Mouse (Mus musculus): ENCODE data around the gene Zbtb17. TPM values are rescaled to one million over a fixed set of nuclear protein-coding genes. Genes with fewer than 3 reads are reported as not detected.
A peak's percentile ranks its signal among the peaks of the same experiment; 100 is the strongest.

Zbtb17 gene
- total and polyA plus RNA-seq, 3 experiments, result 36.4 to 63.2 TPM; not detected in 1

DNA sequence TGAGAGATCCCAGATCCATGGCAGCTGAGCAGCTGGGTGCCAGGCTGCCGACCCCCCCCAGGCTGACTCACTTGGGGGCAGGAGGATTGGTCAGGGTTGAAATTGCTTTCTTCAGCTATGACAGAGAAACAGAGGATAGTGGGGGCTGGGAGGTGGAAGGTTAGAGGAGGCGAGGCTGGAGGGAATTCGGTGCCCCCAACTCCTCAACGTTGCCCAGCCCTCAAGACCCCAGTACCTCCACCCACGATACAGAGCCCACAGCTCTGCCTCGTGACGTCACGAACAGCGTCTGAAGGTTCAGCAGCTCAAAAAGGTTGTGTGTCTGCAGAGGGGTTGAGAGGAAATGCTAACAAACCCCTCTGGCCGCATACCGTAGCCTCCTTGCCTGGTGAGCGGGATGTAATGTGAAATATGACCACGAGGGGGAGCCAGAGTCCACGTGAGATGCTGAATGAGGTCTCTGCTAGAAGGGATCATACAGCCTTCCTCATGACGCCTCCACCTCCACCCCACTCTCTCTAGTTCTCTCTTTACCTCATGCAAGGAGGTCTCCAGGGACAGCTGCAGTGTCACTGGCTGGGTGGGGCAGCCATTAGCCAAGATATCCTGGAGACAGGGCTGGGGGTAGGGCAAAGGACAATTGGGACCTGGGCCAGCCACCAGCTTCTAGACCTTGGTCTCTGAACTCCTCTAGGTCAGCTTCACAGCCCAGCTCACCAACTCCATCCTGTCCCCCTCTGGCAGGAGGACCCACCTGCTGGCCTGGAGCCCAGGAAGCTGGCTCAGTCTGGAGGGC lies 39.7 kb upstream of the Zbtb17 start (continued):
- TF ChIP-seq POLR2A (IDR thresholded peaks at IDR 0.05; ENCODE audit: control insufficient read depth in 1 of 2, insufficient read depth in 1 of 2, low read depth in 1 of 2, low read length in 2 of 2, poor library complexity in 1 of 2) (no peak), MAX (IDR thresholded peaks at IDR 0.05; ENCODE audit: low read length) (peak; percentile 55; the same call in 1 of the 2 replicates), CTCF (IDR thresholded peaks at IDR 0.05 in 2 of 3, conservative IDR thresholded peaks at IDR 0.05 in 1 of 3; ENCODE audit: control insufficient read depth in 1 of 3, insufficient read depth in 1 of 3, low read depth in 2 of 3, low read length in 3 of 3, poor library complexity in 1 of 3, severe bottlenecking in 1 of 3) (peak; percentile 80 to 86 (median 83)), USF2 (IDR thresholded peaks at IDR 0.05; ENCODE audit: borderline replicate concordance in 1 of 2, insufficient read depth in 1 of 2, low read depth in 1 of 2, low read length in 2 of 2) (no peak), MXI1 (IDR thresholded peaks at IDR 0.05; ENCODE audit: low read depth, low read length) (no peak), TAL1 (IDR thresholded peaks at IDR 0.05; ENCODE audit: low read length) (no peak), KAT2A (conservative IDR thresholded peaks at IDR 0.05; ENCODE audit: low read depth, low read length) (no peak), EP300 (IDR thresholded peaks at IDR 0.05; ENCODE audit: low read depth in 1 of 2, low read length in 2 of 2) (no peak), JUND (IDR thresholded peaks at IDR 0.05; ENCODE audit: low read depth, low read length) (no peak)

DNA sequence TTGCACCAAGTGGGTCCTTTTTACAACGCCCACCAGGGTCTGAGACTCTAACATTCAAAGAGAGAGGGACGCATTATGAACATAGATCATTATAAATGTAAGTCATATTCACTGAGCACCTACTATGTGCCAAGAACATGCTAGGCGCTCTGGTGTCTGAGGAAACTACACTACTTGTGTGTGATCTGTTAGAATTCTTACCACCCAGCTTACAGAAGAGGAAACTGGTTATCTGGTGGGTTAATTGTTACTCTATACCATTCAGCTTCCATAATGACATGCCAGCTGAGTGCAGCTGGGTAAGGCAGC lies 39.2 kb upstream of the Zbtb17 start:
- TF ChIP-seq ETS1 (IDR thresholded peaks at IDR 0.05; ENCODE audit: low read depth, low read length) (no peak), ZKSCAN1 (IDR thresholded peaks at IDR 0.05; ENCODE audit: low read depth, low read length) (peak; percentile 82)
- no peak overlapping the region for H3K4me3 ChIP-seq (ENCODE audit: control insufficient read depth in 1 of 2, insufficient read depth in 1 of 2, low read depth in 2 of 2, low read length in 2 of 2)
- H3K36me3 ChIP-seq (ENCODE audit: control insufficient read depth in 1 of 2, insufficient read depth in 2 of 2, low read length in 2 of 2), result no peaks in the 10 kb centered on the region
- H3K9ac ChIP-seq (ENCODE audit: control insufficient read depth, low read depth, low read length, poor library complexity, severe bottlenecking), result no peak overlapping the region
- H3K27ac ChIP-seq (ENCODE audit: control insufficient read depth, low read depth, low read length), result no peak overlapping the region
- DNase-seq (ENCODE audit: low read depth, low spot score), result no peak
- no peaks in the 10 kb centered on the region for H3K79me2 ChIP-seq (ENCODE audit: control insufficient read depth, insufficient read depth, low read length, poor library complexity)
- no peaks in the 10 kb centered on the region for H3K27me3 ChIP-seq (ENCODE audit: control insufficient read depth in 1 of 2, insufficient read depth in 2 of 2, low read length in 2 of 2)
- no peaks in the 10 kb centered on the region for H3K9me3 ChIP-seq (replicated peaks; ENCODE audit: insufficient read depth, low read length)
- H3K4me1 ChIP-seq (ENCODE audit: control insufficient read depth in 1 of 2, insufficient read depth in 2 of 2, low read length in 2 of 2), result no peaks in the 10 kb centered on the region

DNA sequence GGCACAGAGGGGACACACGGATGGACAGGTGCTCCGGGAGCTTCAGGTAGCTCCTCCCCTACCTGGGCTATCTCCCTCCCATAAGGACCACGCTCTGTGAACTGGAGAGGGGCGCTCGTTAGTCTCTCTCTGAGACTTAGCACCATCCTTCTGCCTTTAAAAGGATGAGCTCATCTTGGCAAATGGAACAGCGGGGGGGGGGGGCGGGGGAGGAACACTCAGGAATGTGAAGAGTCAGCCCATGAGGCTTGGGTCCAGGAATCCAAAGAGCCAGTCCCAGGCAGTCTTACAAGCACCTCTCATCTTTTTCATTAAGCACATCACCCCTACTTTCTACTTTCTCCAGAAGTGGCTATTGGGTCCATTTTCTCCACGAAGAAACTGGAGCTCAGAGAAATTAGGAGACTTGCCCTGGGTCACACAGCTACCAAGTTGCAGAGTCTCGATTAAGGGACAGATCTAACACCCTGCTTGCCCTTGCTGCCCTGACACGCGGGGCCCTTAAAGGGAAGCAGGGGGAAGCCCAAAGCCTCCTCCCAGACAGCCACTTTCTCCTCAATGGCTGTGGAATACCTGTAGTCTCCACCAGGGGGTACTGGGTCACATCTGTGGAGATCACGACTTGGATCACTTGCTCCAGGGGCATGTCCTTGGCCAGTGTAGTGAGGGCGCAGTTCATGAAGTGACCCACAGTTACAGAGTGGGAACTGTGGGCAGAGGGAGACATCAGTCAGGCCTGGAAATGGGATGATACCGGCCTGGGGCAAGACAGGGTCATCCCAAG lies 37.7 kb upstream of the Zbtb17 start:
- no peaks in the 10 kb centered on the region for H3K4me1 ChIP-seq (ENCODE audit: control insufficient read depth in 1 of 2, insufficient read depth in 2 of 2, low read length in 2 of 2)
- no peak overlapping the region for H3K27ac ChIP-seq (ENCODE audit: control insufficient read depth, low read depth, low read length)
- TF ChIP-seq SMC3 (IDR thresholded peaks at IDR 0.05; ENCODE audit: low read depth, low read length), result peak; percentile 74
- TF ChIP-seq CTCF (IDR thresholded peaks at IDR 0.05 in 2 of 3, conservative IDR thresholded peaks at IDR 0.05 in 1 of 3; ENCODE audit: control insufficient read depth in 1 of 3, insufficient read depth in 1 of 3, low read depth in 2 of 3, low read length in 3 of 3, poor library complexity in 1 of 3, severe bottlenecking in 1 of 3), result peak; percentile 44 to 68 (median 47); a peak in 5 of 6 replicates
- peak; percentile 41; the same call in 1 of the 2 replicates for TF ChIP-seq ZC3H11A (IDR thresholded peaks at IDR 0.05; ENCODE audit: low read depth, low read length)
- TF ChIP-seq E2F4 (IDR thresholded peaks at IDR 0.05; ENCODE audit: borderline replicate concordance, low read depth, low read length), result no peak
- TF ChIP-seq RAD21 (IDR thresholded peaks at IDR 0.05; ENCODE audit: low read depth, low read length), result peak; percentile 44
- no peak for TF ChIP-seq TCF12 (IDR thresholded peaks at IDR 0.05; ENCODE audit: low read depth, low read length)
- no peak overlapping the region for H3K9ac ChIP-seq (ENCODE audit: control insufficient read depth, low read depth, low read length, poor library complexity, severe bottlenecking)
- H3K4me3 ChIP-seq (ENCODE audit: control insufficient read depth in 1 of 2, insufficient read depth in 1 of 2, low read depth in 2 of 2, low read length in 2 of 2), result no peak overlapping the region
- DNase-seq (ENCODE audit: low read depth, low spot score), result peak; percentile 57
- no peaks in the 10 kb centered on the region for H3K36me3 ChIP-seq (ENCODE audit: control insufficient read depth in 1 of 2, insufficient read depth in 2 of 2, low read length in 2 of 2)
- H3K9me3 ChIP-seq (replicated peaks; ENCODE audit: insufficient read depth, low read length), result no peaks in the 10 kb centered on the region
- no peaks in the 10 kb centered on the region for H3K79me2 ChIP-seq (ENCODE audit: control insufficient read depth, insufficient read depth, low read length, poor library complexity)
- no peaks in the 10 kb centered on the region for H3K27me3 ChIP-seq (ENCODE audit: control insufficient read depth in 1 of 2, insufficient read depth in 2 of 2, low read length in 2 of 2)

Measured in MEL (cell line).